Mouse (Mus musculus): ENCODE measurements around the gene Olig2.
"Not testable (repeated sequence)": the region's sequence is repeated elsewhere in the genome, so short reads cannot be mapped to it uniquely, and the experiment has no call there.

The Olig2 gene

DNA sequence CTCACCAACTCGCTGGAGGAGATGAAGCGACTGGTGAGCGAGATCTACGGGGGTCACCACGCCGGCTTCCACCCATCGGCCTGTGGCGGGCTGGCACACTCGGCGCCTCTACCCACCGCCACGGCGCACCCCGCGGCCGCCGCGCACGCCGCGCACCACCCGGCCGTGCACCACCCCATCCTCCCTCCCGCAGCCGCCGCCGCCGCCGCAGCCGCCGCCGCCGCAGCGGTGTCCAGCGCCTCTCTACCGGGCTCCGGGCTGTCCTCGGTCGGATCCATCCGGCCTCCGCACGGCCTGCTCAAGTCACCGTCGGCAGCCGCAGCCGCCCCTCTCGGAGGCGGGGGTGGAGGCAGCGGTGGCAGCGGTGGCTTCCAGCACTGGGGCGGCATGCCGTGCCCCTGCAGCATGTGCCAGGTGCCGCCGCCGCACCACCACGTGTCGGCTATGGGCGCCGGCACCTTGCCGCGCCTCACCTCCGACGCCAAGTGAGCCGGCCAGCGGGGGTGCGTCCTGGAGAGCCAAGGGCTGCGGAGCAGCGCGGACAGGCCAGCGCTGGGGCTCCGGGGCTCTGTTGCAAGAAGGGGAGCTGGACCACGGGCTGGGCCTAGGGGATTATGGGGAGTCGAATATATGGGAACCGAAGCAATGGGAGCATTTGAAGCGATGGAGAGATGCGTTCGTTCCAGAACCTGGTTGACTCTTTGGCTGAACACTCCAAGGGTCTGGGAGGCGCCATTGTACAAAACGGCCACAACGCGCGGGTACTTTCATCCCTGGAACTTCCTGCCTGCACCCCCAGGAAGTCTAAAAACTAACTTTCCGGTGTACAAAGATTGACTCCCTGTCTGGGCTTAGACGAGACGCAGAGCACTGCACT lies 1.9 kb downstream of the Olig2 start:
- DNase-seq = no peak

GRCm38 (mm10) chr16:91227760-91228043 lies 2.4 kb downstream of the Olig2 start:
- no peak for DNase-seq

GRCm38 (mm10) chr16:91228238-91229071 lies 3.2 kb downstream of the Olig2 start:
- no peak for DNase-seq

DNA sequence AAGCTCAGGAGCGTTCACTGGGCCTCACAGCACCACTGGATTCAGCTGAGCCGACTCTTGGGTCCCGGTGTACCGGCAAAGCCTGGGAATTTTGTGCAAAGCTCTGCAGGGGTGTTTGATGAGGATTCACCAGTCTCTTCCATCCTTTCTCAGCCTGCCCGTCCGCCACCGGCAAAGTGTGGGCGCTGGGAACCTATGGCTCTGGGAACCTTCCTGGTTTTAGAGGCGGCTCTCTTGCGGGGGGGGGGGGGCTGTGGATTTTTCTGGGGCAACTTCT lies 3.8 kb downstream of the Olig2 start:
- DNase-seq = no peak

- DNase-seq = no peak
Observed at GRCm38 (mm10) chr16:91229643-91230042, 4.4 kb downstream of the Olig2 start.

DNA sequence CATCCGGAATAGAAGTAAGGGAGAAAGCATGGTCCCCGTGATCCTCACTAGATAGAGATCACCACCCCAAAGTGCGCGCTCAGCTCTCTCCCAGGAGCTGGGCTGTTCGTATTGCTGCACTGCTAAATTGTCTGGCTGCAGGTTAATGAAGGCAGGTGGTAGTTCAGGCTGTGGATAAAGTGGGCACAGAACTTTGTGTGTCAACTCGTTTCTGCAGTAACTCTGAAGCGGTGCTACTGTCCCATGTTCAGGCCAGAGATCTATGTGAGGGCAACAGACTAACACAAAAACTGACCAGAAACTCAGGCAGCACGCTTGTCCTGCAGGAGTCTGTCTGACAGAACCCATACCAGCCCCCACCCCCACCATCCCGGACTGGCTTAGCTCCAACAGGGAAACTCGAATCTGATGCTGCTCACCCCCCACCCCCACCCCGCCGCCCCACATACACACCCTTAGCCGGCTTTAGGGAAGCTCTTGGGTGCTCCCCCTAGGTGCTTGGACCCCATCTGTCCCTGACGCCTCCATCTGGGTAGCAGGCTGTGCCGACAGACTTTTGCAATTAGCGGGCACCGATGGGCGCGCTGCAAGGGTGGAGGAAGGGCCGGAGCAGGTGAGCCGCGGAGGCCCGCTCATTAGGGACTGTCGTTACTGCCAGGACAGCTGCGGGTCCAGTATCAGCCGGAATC lies 6.7 kb downstream of the Olig2 start:
- DNase-seq = no peak

DNA sequence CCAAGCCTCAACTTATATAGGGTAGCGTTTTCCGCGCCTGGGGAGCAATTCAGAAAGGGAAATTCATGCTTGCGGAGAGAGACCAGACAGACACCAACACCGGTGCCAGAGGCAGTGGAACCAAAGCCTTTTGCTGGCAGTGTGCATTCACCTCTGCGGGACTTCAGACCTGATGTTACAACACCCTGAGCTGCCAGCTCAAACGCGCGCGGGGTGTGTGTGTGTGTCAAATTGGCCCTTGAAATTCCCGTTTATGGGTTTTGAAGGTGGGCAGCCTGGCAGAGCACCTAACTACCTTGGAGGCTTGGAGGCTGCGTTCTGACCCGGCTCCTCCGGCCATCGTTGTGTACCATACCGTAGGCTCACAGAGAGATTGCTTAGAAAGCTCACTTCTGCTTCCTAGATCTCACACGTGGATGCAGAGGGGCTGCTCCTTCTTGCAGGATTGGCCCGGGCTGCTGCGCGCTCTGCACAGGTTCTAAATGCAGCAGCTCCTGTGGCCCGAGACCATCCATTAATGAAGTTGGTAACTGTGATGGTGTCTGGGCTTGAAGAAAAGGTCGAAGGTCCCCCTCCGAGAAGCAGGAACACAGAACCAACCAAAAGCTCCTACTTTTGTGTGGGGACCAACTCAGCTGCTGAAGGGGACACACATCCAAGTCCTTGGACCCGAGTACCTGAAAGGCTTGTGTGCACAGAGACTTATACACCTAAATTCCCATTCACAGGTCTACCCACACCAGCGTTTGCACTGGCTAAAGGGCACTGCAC lies 7.4 kb downstream of the Olig2 start:
- no peak for DNase-seq

GRCm38 (mm10) chr16:91233241-91233944 lies 8.1 kb downstream of the Olig2 start:
- no peak for DNase-seq

- DNase-seq = no peak
Observed at GRCm38 (mm10) chr16:91239024-91239423, 13.8 kb downstream of the Olig2 start.

DNA sequence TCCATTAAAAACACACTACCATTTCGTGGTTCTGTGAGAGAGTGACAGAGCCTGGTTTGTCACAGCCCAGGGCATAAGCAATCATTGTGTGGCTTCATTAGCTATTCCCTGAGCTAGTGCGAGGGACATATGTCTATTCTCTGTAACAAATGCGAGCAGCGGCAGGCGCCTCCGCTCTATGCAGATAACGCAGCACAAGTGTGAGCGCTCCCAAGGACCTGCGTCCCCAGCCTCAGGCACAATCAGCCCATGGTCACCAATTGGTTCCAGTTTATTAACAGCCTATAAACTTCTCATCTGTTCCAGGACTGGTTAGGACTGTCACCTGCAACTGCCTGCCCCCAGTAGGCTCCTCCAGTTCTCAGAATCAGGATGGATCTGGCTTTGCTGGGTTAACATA lies 21.0 kb downstream of the Olig2 start:
- no peak for DNase-seq

- DNase-seq = not testable (repeated sequence)
Observed at GRCm38 (mm10) chr16:91255419-91256164, 30.3 kb downstream of the Olig2 start.

GRCm38 (mm10) chr16:91258956-91259355 lies 33.7 kb downstream of the Olig2 start:
- no peak for DNase-seq

GRCm38 (mm10) chr16:91260861-91261260 lies 35.6 kb downstream of the Olig2 start:
- no peak for DNase-seq

DNA sequence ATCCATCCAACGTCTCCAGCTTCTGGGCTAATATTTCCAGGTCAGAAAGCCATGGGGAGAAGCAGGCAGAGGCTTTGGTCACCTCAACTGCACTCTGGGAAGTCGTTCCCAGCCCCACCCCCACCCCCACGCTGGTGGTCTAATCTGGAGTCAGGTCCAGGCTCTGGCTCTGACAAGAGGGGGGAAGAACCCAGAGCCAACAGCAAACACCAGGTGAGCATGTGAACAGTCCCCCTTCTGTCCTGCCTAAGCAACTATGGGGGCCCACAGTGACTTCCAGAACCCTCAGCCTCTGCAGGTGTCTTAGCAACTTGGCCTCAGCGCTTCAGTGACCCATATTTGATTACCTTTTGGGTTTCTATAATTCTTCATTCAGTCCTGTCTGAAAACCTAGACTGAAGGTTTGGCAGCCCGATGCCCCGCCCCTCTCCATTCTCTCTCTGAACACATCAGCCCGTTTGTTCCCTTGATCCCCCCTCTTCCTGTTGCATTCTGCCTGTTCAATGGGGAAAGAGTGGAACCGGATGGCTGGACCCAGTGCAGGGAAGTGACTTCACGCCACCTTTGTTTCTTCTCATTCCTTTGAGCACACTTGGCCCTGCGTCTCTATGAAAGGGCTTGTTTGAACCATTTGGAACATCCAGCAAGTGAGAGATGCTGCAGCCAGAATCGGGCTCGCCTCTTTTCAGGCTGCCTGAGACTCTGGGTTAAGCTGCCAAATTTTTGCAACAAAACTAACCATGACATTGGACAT lies 37.4 kb downstream of the Olig2 start:
- DNase-seq = peak; percentile 8

DNA sequence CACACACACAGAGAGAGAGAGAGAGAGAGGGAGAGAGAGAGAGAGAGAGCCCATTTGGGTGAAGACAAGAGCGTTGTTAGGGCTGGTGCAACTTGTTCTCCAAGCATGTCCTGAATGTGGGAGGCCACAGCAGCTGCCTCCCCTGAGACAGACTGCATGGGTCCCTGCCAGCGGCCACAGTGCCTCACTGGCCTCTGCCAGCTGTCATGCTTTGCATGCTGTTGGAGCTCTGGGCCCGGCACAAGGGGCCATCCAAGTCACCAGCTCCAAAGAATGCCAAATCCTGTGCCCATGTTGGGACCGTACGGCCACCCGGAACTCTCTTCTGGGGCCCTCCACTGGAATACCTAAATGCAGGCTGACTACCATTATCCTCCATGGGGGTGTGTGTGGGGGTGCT lies 40.7 kb downstream of the Olig2 start:
- DNase-seq = peak; percentile 34

GRCm38 (mm10) chr16:91268724-91269452 lies 43.6 kb downstream of the Olig2 start:
- no peak for DNase-seq

- peak; percentile 50 for DNase-seq
Observed at GRCm38 (mm10) chr16:91269468-91270211, 44.4 kb downstream of the Olig2 start, which contains the start of gene Olig1. Gene Olig1 (plus strand): TSS chr16:91269772.

- no peak for DNase-seq
Observed at GRCm38 (mm10) chr16:91270212-91270971, 45.1 kb downstream of the Olig2 start.

Data from cerebellum, adult 11-12 months (tissue).